22 mouse cellular contexts compared by ENCODE assay signal in the genomic region with DNA sequence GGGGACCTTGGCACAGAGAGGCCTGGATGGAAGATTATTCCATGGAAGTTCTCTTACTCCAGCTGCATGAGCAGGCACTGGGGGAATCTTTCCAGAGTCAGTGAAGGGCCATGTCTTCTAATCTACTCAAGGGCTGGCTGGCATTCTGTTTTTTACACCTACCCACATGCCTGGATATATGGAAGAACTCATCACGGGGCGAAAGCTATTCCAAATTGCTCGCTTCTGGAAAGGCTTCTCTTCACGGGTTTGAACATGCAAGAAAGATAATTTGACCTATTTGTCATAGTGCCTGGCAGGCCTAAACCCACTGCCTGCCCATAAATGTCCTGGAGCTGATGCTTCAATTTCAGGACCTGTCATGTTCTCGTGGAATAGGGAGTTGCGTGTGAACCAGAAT.
DNase-seq lines count a peak whose midpoint lies in the region; ATAC-seq and TF ChIP-seq lines count a peak whose summit lies in the region.
"Had no signal": no experiment of that assay in that cellular context is flagged by ENCODE, and none has a peak within 500 bp of the region (broad histone marks: within the 10 kb centered on the region; RNA-seq: fewer than 3 reads in every experiment).

No protein-coding gene starts in this region.

- H3K27me3 ChIP-seq in heart, embryonic 10.5 days (ENCODE audit: insufficient read depth, poor library complexity, severe bottlenecking) = no peaks in the 10 kb centered on the region
- H3K27me3 ChIP-seq in liver, postnatal 0 days (ENCODE audit: insufficient read depth, low read length) = no peaks in the 10 kb centered on the region
- H3K27me3 ChIP-seq: embryonic facial prominence, embryonic 12.5 days; heart, embryonic 12.5 days had no signal

- no peak overlapping the region for H3K4me2 ChIP-seq in liver, postnatal 0 days (ENCODE audit: low read depth, low read length)
- H3K4me2 ChIP-seq: embryonic facial prominence, embryonic 12.5 days; forebrain, embryonic 12.5 days; heart, embryonic 12.5 days had no signal

- no peaks in the 10 kb centered on the region for H3K4me1 ChIP-seq in heart, embryonic 10.5 days
- H3K4me1 ChIP-seq in liver, postnatal 0 days (ENCODE audit: insufficient read depth) = no peaks in the 10 kb centered on the region
- H3K4me1 ChIP-seq: embryonic facial prominence, embryonic 12.5 days; heart, embryonic 12.5 days had no signal

- peak; percentile 39 for DNase-seq in heart, embryonic 10.5 days (ENCODE audit: low spot score)
- DNase-seq in heart, postnatal 10 days = no peak
- DNase-seq in liver, postnatal 0 days = peak; percentile 3
- no peak for DNase-seq in liver
- DNase-seq in brain, adult 2 months (ENCODE audit: low read depth, low spot score) = peak; percentile 51
- peak; percentile 51 for DNase-seq in gonadal fat pad, adult 2 months (ENCODE audit: low read depth)
- no peak for DNase-seq in kidney, adult 11 months
- DNase-seq: adrenal gland, adult 2 months; adrenal gland, postnatal 36 days; cerebellum, adult 11 months; cerebellum, adult 8-10 months; cerebellum, postnatal 25 days; gastrocnemius, adult 2 months; gastrocnemius, postnatal 25 days; heart, adult 18-20 months; heart, postnatal 36 days; kidney, adult 18-20 months had no signal

- no peak overlapping the region for H3K27ac ChIP-seq in heart, embryonic 10.5 days
- H3K27ac ChIP-seq in liver, postnatal 0 days (ENCODE audit: low read depth) = no peak overlapping the region
- H3K27ac ChIP-seq: embryonic facial prominence, embryonic 12.5 days; forebrain, embryonic 12.5 days; gastrocnemius, adult 2 months; hindbrain, postnatal 0 days had no signal

- intact Hi-C loops in heart, postnatal 10 days (cut with DNase I) = no loop called here

- H3K36me3 ChIP-seq in heart, embryonic 10.5 days = no peaks in the 10 kb centered on the region
- no peaks in the 10 kb centered on the region for H3K36me3 ChIP-seq in liver, postnatal 0 days (replicated peaks; ENCODE audit: insufficient read depth, low read length)
- H3K36me3 ChIP-seq: embryonic facial prominence, embryonic 12.5 days; forebrain, embryonic 12.5 days; heart, embryonic 12.5 days had no signal

- H3K9me3 ChIP-seq in heart, embryonic 10.5 days = no peaks in the 10 kb centered on the region
- H3K9me3 ChIP-seq in liver, postnatal 0 days (ENCODE audit: low read length) = no peaks in the 10 kb centered on the region
- H3K9me3 ChIP-seq: embryonic facial prominence, embryonic 12.5 days; forebrain, embryonic 12.5 days; heart, embryonic 12.5 days had no signal

- H3K9ac ChIP-seq in liver, postnatal 0 days (replicated peaks) = no peak overlapping the region
- H3K9ac ChIP-seq: embryonic facial prominence, embryonic 12.5 days; forebrain, embryonic 12.5 days; heart, embryonic 12.5 days had no signal

- no peak for ATAC-seq in liver, postnatal 0 days
- ATAC-seq: forebrain, embryonic 16.5 days; hindbrain, postnatal 0 days had no signal

- no peak overlapping the region for H3K4me3 ChIP-seq in heart, embryonic 10.5 days
- no peak overlapping the region for H3K4me3 ChIP-seq in liver, postnatal 0 days (ENCODE audit: low read depth, low read length)
- H3K4me3 ChIP-seq: embryonic facial prominence, embryonic 12.5 days; forebrain, embryonic 12.5 days; gastrocnemius, adult 2 months; heart, embryonic 12.5 days had no signal

- TF ChIP-seq CTCF in liver, postnatal 0 days (IDR thresholded peaks at IDR 0.05; ENCODE audit: low read depth) = no peak

- WGBS in heart, embryonic 10.5 days = 84% methylated on average over 6 of the region's 6 CpGs
- 80% methylated on average over 6 of the region's 6 CpGs for WGBS in liver, postnatal 0 days (ENCODE audit: insufficient replicate concordance)

- no peak for TF ChIP-seq EP300 in liver, postnatal 0 days (IDR thresholded peaks at IDR 0.05; ENCODE audit: low read depth)

Comparison
In these comparisons a context has a peak if more than half of its experiments do, and no peak if none do; other contexts are left out.
1. DNase-seq: peak in heart, embryonic 10.5 days (single experiment), liver, postnatal 0 days (single experiment), brain, adult 2 months (single experiment) and gonadal fat pad, adult 2 months (single experiment); none in heart, postnatal 10 days (0 of 2), liver (single experiment) and kidney, adult 11 months (single experiment).